Mouse (Mus musculus) Muller cell, postnatal 12 days (primary cell): ENCODE measurements around the gene Vmn1r88.
A peak's percentile ranks its signal among the peaks of the same experiment; 100 is the strongest.
"Not testable (repeated sequence)": the region's sequence is repeated elsewhere in the genome, so short reads cannot be mapped to it uniquely, and the experiment has no call there.

Experiments
- DNase-seq: peaks from one replicate; pipeline ENCODE4 v3.0.0-alpha.2; 2015; ENCODE audit errors: inconsistent ontology term

Vmn1r88 gene

DNA sequence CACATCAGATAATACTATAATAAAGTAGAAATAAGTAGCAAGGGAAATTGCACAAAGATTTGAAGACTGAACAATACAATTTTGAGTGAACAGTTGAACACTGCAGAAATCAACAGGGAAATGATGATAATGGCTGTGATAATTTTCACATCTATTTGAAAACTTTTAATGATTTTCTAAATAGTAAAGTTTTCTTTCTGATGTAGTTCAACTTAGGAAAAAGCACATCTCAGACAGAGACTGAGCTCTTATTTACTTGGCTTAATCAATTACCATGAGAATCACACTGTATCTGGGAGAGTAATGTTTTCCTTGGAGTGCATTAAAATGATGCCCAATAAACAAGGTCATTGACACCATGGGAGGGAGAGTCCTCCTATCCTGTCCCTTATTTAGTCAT, at the start of gene Vmn1r88:
Vmn1r88 (plus strand) TSS at position 301 of the 400 bp plus-strand sequence.
- DNase-seq = no peak

DNA sequence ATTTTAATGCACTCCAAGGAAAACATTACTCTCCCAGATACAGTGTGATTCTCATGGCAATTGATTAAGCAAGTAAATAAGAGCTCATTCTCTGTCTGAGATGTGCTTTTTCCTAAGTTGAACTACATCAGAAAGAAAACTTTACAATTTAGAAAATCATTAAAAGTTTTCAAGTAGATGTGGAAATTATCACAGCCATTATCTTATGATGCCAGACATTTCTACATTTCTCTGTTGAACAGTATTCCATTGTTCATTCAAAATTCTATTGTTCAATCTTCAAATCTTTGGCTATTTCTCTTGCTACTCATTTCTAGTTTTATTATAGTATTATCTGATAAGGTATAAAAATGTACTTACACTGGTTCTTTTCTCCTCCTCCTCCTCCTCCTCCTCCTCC, 39.6 kb upstream of the Vmn1r88 start, which contains the start of gene Vmn1r86:
Vmn1r86 (minus strand) TSS at position 101 of the 400 bp plus-strand sequence.
- no peak for DNase-seq

DNA sequence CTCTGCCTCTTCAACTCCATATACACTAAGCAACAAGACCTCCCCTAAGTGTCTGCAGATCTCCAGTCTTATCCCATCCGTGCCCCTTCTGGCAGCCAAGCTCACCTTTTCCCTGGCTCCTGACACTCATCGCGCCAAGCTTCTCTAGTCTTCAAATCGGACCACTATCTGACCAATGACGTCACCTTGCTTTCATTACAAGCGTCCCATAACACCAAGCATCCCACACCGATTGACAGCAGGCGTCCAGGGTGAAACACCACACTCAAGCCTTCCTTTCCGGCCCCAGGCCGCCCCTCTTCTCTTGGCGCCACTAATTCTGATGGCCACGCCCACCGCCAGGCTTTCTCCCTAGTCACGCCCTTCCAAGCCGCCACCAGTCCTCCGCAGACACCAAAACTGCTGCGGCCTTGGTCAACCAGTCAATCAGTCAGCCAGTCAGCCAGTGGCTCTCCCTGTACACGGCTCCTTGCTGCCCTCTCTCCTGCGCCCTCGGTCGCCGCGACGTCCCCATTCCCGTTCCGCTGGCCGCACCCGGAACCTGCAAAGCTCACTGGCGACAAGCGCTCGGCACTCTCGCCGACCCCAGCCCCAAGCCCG, 35.7 kb upstream of the Vmn1r88 start:
- DNase-seq = not testable (repeated sequence)

GRCm38 (mm10) chr7:13131856-13132255, 27.5 kb upstream of the Vmn1r88 start:
- DNase-seq = peak; percentile 24

DNA sequence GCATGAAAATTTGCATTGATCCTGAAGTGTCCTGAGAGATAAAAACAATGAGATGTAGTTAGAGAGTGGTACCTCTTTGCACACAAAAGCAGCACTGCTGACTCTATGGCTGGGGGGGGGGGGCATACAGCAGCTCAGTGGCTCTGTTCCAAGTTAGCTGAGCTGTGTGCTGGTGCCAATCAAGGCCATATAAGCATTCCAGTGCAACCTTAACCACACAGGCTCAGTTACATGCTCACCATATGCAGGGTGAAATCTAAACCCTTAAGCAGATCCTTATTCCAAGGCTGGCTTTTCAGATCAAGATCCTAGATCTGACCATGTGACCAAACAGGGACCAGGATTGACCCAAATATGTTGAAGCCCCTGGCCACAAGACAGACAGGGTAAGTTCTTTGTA, 22.0 kb upstream of the Vmn1r88 start:
- DNase-seq = no peak

GRCm38 (mm10) chr7:13140057-13140456, 19.3 kb upstream of the Vmn1r88 start, which contains the start of gene Vmn1r87:
Vmn1r87 (minus strand) TSS chr7:13140157.
- no peak for DNase-seq

DNA sequence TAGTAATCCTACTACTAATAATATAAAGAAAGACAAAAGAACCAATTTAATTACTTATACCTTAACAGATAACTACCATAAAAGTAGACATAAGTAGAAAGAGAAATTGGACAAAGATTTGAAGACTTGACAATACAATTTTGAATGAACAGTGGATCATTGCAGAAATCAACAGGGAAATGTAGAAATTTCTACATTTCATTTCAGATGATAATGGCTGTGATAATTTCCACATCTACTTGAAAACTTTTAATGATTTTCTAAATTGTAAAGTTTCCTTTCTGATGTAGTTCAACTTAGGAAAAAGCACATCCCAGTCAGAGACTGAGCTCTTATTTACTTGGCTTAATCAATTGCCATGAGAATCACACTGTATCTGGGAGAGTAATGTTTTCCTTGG, 53.4 kb downstream of the Vmn1r88 start, which contains the start of gene Vmn1r89:
Vmn1r89 (plus strand) TSS at position 301 of the 400 bp plus-strand sequence.
- no peak for DNase-seq
